Mouse (Mus musculus): ENCODE results near the gene Sult5a1. TPM values are rescaled to one million over a fixed set of nuclear protein-coding genes. Genes with fewer than 3 reads are reported as not detected.
A peak's percentile ranks its signal among the peaks of the same experiment; 100 is the strongest.
"Not testable (repeated sequence)": the region's sequence is repeated elsewhere in the genome, so short reads cannot be mapped to it uniquely, and the experiment has no call there.

The Sult5a1 gene
- total RNA-seq (2021), result 1 to 10 TPM; 1.3 to 1.6 TPM

- no peak for DNase-seq
These were observed at the start of gene Sult5a1 for GRCm38 (mm10) chr8:123157888-123158465. TSS of gene Sult5a1 (minus strand) at chr8:123158315.

DNA sequence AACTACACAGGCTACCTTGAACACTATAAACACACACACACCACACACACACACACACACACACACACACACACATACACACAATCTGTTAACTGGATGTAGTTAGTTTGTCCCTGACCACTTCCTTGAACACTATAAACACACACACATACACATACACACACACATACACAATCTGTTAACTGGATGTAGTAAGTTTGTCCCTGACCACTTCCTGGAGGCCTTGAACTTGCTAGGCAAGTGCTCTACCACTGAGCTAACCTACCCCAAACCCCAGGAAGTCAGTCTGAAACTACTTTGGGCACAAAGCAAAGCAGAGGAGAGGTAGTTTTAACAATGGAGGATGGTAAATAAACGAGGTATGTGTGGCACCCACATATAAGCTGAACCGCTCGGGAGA lies 45.5 kb upstream of the Sult5a1 start:
- no peak for DNase-seq

GRCm38 (mm10) chr8:123202288-123202687 lies 44.2 kb upstream of the Sult5a1 start:
- DNase-seq, result peak; percentile 88

- no peak for DNase-seq
These were observed 41.7 kb upstream of the Sult5a1 start for GRCm38 (mm10) chr8:123199864-123200263.

GRCm38 (mm10) chr8:123197016-123197415 lies 38.9 kb upstream of the Sult5a1 start:
- not testable (repeated sequence) for DNase-seq

- no peak for DNase-seq
These were observed 35.7 kb upstream of the Sult5a1 start for GRCm38 (mm10) chr8:123193771-123194170.

DNA sequence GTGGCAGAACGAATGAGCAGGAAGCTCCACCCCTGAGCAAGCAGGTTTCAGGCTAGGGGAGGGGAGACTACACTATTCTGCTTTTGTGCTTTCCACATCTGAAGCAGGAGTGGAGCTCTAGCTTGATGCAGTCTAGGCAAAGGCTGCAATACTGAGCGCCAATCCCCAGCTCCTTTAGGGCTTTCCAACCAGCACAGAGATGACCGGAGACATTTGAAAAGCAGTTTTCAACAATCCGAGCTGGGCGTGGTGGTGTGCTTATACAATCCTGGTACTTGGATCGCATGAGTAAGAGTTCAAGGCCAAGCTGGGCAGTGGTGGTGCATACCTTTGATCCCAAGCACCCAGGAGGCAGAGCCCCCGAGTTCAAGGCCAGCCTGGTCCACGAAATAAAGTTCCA lies 33.8 kb upstream of the Sult5a1 start:
- no peak for DNase-seq

GRCm38 (mm10) chr8:123190678-123191077 lies 32.6 kb upstream of the Sult5a1 start:
- peak; percentile 87 for DNase-seq

- no peak for DNase-seq
These were observed 30.7 kb upstream of the Sult5a1 start for GRCm38 (mm10) chr8:123188841-123189240.

DNA sequence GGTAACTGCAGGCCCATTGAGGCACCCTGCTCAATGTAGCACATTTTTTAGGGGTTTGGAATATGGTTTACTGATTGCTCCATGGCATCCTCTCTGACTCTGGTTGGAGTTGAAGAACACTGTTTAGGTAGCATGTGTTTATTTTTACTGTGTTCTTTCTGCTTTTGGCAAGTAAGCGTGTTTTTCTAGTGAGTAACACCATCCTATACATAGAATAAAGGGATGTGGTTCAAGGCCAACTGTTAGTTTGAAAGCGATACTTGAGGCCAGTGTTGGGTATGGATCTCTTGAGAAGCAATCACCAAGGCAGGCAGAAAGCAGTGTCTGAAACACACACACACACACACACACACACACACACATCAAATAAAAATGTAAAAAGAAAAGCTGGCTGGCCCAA lies 29.9 kb upstream of the Sult5a1 start:
- no peak for DNase-seq

DNA sequence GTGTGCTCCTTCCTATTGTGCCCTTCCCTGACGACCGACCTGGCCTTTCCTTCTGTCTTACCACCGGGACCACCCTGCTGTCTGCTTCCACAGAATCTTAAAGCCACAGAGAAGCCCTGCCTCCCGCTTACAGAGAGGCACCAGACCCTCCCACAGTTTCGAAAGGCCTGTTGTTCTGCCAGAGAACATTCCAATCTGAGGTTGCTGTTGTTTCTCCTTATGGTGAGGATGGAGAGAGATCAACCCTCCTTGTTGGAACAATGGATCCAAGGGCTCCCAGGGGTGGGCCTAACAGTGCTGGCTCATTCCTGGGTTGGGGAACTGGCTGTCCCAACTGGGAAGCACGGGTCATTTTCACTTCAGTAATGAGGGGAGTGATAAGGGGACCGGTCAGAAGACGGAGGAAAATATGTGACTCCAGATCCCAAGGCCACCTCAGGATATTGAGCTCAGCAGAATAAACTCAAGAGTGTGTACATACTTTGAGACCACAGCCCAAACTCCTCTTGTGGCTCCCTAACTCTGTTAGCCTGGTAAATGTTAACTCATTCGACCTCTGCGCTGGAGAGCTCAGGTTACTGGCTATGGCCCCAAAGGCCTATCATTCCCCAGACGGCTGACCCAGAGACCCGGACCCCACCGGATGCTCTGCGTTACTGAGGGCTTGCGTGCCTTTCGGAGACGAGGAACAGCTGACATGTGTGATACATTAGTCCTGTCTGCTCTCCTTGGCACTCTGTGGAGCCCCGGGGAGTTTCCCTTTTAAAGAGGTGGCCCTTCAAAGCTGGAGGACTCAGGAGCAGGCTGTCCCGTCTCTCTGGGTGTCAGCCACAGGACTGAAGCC lies 27.7 kb upstream of the Sult5a1 start, which contains the start of gene Dpep1:
Gene Dpep1 (plus strand): TSS at position 677 of the 844 bp plus-strand sequence.
- peak; percentile 57 for DNase-seq

- peak; percentile 50 for DNase-seq
These were observed 23.3 kb upstream of the Sult5a1 start for GRCm38 (mm10) chr8:123181391-123181790.

DNA sequence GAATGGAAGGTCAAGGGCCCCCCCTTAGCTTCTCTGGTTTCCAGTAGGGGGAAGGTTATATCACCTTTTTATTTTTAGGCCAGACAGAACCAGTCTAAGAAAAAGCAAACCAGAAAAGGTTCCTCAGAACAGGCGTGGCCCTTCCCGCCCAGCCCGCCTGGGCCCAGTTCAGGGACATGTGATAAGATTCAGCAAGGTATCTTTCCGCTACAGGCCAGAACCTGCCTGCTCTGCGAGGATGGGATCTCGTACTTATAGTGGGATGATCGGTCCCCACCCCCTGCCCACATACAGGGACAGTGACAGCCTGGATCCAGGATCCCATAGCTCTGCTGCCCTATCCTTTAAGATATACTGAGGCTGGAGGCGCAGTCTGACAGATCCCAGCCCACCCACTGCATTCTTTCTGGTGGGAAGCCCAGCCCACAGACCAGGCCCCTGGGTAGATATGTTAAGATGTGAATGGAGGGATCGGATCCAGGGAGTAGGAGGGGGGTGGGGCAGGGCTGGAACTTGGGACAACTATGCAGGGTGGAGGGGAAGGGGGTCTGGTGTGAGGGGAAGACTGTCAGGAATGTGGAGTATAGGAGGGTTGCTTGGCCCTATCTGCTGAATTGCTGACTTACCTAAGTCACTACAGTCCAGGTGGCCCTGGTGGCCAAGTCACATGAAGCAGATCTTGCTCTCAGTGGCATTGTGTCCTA lies 1.9 kb downstream of the Sult5a1 start:
- DNase-seq, result no peak

GRCm38 (mm10) chr8:123155177-123155576 lies 2.9 kb downstream of the Sult5a1 start:
- DNase-seq, result peak; percentile 44

GRCm38 (mm10) chr8:123150737-123151171 lies 7.4 kb downstream of the Sult5a1 start:
- peak; percentile 52 for DNase-seq

DNA sequence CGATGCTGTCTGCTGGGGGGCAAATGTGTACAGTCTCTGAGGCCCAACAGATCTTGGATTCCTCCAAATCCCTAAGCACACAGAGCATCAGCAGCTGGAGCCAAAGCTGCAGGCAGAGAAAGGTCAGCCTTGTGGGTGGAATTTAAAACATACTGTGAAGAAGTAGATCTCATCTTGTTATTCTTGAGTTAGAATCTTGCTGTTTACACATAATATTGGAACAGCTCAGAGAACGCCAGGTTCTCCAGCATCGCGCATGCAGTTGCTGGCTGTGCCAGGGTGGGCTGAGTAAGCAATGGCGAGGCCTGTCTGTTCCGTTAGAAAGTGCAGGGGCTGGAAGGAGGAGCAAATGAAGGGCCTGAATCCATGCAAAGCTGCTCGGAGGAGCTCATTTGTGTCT lies 11.7 kb downstream of the Sult5a1 start:
- no peak for DNase-seq

GRCm38 (mm10) chr8:123145279-123145678 lies 12.8 kb downstream of the Sult5a1 start:
- DNase-seq, result peak; percentile 59

GRCm38 (mm10) chr8:123141741-123142462 lies 16.2 kb downstream of the Sult5a1 start:
- peak; percentile 92 for DNase-seq

DNA sequence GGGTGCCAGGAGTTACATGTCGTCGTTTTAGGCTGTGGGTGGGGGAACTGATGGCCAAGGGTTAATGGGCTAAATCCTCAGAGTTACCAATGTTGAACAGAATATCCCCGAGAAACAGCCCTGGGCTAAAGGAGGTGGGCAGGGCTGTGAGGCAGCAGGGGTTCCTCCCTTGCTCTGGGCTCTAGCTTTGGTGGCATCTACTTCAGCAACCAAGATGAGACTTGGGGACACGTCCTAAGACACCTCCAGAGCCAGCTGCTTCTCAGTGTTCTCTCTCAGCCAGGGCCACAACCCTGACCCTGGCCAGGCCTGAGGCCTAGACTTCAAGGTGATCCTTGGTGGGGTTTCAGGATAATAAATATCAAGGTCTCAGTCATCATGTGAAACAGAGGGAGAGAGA lies 19.4 kb downstream of the Sult5a1 start:
- no peak for DNase-seq

- peak; percentile 75 for DNase-seq
These were observed 20.5 kb downstream of the Sult5a1 start for GRCm38 (mm10) chr8:123137645-123138077.

- DNase-seq, result peak; percentile 49
These were observed 21.8 kb downstream of the Sult5a1 start for GRCm38 (mm10) chr8:123136287-123136686.

- no peak for DNase-seq
These were observed 22.3 kb downstream of the Sult5a1 start for GRCm38 (mm10) chr8:123135806-123136205.

Measured in heart, postnatal 4 days (tissue).